Mouse (Mus musculus): ENCODE measurements around the gene E030018B13Rik.

Gene E030018B13Rik

GRCm38 (mm10) chr7:63898201-63898600 is 18.5 kb upstream of the E030018B13Rik start:
- DNase-seq = no peak

GRCm38 (mm10) chr7:63899925-63900324 is 16.7 kb upstream of the E030018B13Rik start:
- no peak for DNase-seq

- no peak for DNase-seq
Measured at GRCm38 (mm10) chr7:63900411-63900810, 16.2 kb upstream of the E030018B13Rik start.

- peak in 1 of 2 experiments; percentile 53 for DNase-seq
Measured at GRCm38 (mm10) chr7:63901346-63901745, 15.3 kb upstream of the E030018B13Rik start.

GRCm38 (mm10) chr7:63901942-63902341 is 14.7 kb upstream of the E030018B13Rik start:
- no peak for DNase-seq

GRCm38 (mm10) chr7:63902604-63903210 is 13.9 kb upstream of the E030018B13Rik start:
- peak; percentile 43 to 74 for DNase-seq

GRCm38 (mm10) chr7:63903635-63904380 is 12.8 kb upstream of the E030018B13Rik start:
- peak in 1 of 2 experiments; percentile 53 for DNase-seq

GRCm38 (mm10) chr7:63905190-63905589 is 11.5 kb upstream of the E030018B13Rik start:
- DNase-seq = peak; percentile 62 to 90

GRCm38 (mm10) chr7:63905642-63906041 is 11.0 kb upstream of the E030018B13Rik start:
- DNase-seq = peak; percentile 53 to 77

GRCm38 (mm10) chr7:63907778-63908495 is 8.7 kb upstream of the E030018B13Rik start:
- no peak for DNase-seq

- peak in 1 of 2 experiments; percentile 51 for DNase-seq
Measured at GRCm38 (mm10) chr7:63908496-63909285, 8.0 kb upstream of the E030018B13Rik start.

- DNase-seq = no peak
Measured at GRCm38 (mm10) chr7:63910225-63910624, 6.4 kb upstream of the E030018B13Rik start.

- DNase-seq = peak in 1 of 2 experiments; percentile 82
Measured at GRCm38 (mm10) chr7:63910912-63911311, 5.7 kb upstream of the E030018B13Rik start.

GRCm38 (mm10) chr7:63911383-63912233 is 5.0 kb upstream of the E030018B13Rik start:
- DNase-seq = peak; percentile 85 to 95

- peak; percentile 33 to 79 for DNase-seq
Measured at GRCm38 (mm10) chr7:63912234-63912810, 4.3 kb upstream of the E030018B13Rik start.

- no peak for DNase-seq
Measured at GRCm38 (mm10) chr7:63912924-63913723, 3.5 kb upstream of the E030018B13Rik start.

- DNase-seq = no peak
Measured at GRCm38 (mm10) chr7:63913724-63914692, 2.6 kb upstream of the E030018B13Rik start.

GRCm38 (mm10) chr7:63914891-63915290 is 1.8 kb upstream of the E030018B13Rik start:
- DNase-seq = no peak

GRCm38 (mm10) chr7:63917693-63918092 is 1.0 kb downstream of the E030018B13Rik start:
- peak; percentile 96 to 98 for DNase-seq

All from kidney, postnatal 25 days (tissue).